Mouse (Mus musculus) ES-E14 (cell line): ENCODE measurements around the gene Trnt1.

Source experiments
- HCFC1 ChIP-seq: IDR thresholded peaks from 2 replicates; pipeline ENCODE4 v1.6.1; 2012; ENCODE audit warnings: low read length, inconsistent platforms, borderline replicate concordance; ENCODE audit not compliant: insufficient read depth
- MAFK ChIP-seq: IDR thresholded peaks from 2 replicates; pipeline ENCODE4 v1.6.1; 2014; ENCODE audit warnings: mild to moderate bottlenecking, low read depth, low read length, inconsistent platforms; ENCODE audit not compliant: insufficient read depth
- ZC3H11A ChIP-seq: IDR thresholded peaks from 2 replicates; pipeline ENCODE4 v1.6.1; 2012; ENCODE audit warnings: low read depth, mild to moderate bottlenecking, inconsistent platforms, low read length, borderline replicate concordance
- ZNF384 ChIP-seq: IDR thresholded peaks from 2 replicates; pipeline ENCODE4 v1.6.1; 2012; ENCODE audit warnings: low read depth, low read length, inconsistent platforms

GRCm38 (mm10) chr6:106765892-106766291, 3.0 kb upstream of the Trnt1 start:
- TF ChIP-seq HCFC1, result no peak
- TF ChIP-seq ZC3H11A, result no peak
- no peak for TF ChIP-seq MAFK
- TF ChIP-seq ZNF384, result no peak
